Mouse (Mus musculus) midbrain, embryonic 16.5 days (tissue): ENCODE measurements around the gene Pms2. TPM values are rescaled to one million over a fixed set of nuclear protein-coding genes. Genes with fewer than 3 reads are reported as not detected.
A peak's percentile ranks its signal among the peaks of the same experiment; 100 is the strongest.

Experiments used
- ATAC-seq: fragments of 200-750 bp; cut with Nextera tagmentation; 2 replicates; pipeline ENCODE4 v1.8.0; 2017; ENCODE audit warnings: moderate TSS enrichment
- H3K27ac ChIP-seq: fragments of 300-500 bp; sonication (generic); 2 replicates; pipeline ENCODE4 v1.5.1; 2014; ENCODE audit warnings: mild to moderate bottlenecking, low read length, mixed read lengths
- H3K27me3 ChIP-seq: fragments of 300-500 bp; sonication (generic); 2 replicates; pipeline ENCODE4 v1.6.1; 2014; ENCODE audit warnings: low read depth, low read length, mixed read lengths; ENCODE audit not compliant: control insufficient read depth, insufficient read depth
- H3K36me3 ChIP-seq: fragments of 300-500 bp; sonication (generic); 2 replicates; pipeline ENCODE4 v1.6.1; 2014; ENCODE audit warnings: mild to moderate bottlenecking, low read length, moderate library complexity, mixed read lengths; ENCODE audit not compliant: control insufficient read depth, insufficient read depth
- H3K4me1 ChIP-seq: fragments of 300-500 bp; sonication (generic); 2 replicates; pipeline ENCODE4 v1.6.1; 2014; ENCODE audit warnings: mild to moderate bottlenecking, low read length, mixed read lengths; ENCODE audit not compliant: control insufficient read depth, insufficient read depth
- H3K4me2 ChIP-seq: fragments of 300-500 bp; sonication (generic); 2 replicates; pipeline ENCODE4 v1.6.1; 2014; ENCODE audit warnings: mild to moderate bottlenecking, low read length, mixed read lengths
- H3K4me3 ChIP-seq: fragments of 300-500 bp; sonication (generic); 2 replicates; pipeline ENCODE4 v1.5.1; 2014; ENCODE audit warnings: low read depth, mild to moderate bottlenecking, low read length, moderate library complexity, mixed read lengths
- H3K9ac ChIP-seq: fragments of 300-500 bp; sonication (generic); 2 replicates; pipeline ENCODE4 v1.6.1; 2014; ENCODE audit warnings: low read depth, low read length, mixed read lengths
- H3K9me3 ChIP-seq: fragments of 300-500 bp; sonication (generic); replicated peaks from 2 replicates; pipeline ENCODE4 v1.6.1; 2014; ENCODE audit warnings: mild to moderate bottlenecking, low read length, mixed read lengths; ENCODE audit not compliant: control insufficient read depth, poor library complexity, severe bottlenecking
- WGBS: fragments of 180-500 bp; shearing (Covaris S2); extraction: QIAGEN DNeasy Blood & Tissue Kit; methylation state at CpG from one replicate; pipeline ENCODE4 v1.1.7; 2014; 5-methylcytosine and 5-hydroxymethylcytosine counted together
- polyA plus RNA-seq: library from polyadenylated mRNA; unstranded; fragments of >200 nt; fragmentation: Nextera tagmentation; extraction: Ambion mirVana; gene quantifications from 2 replicates; pipeline ENCODE4 v1.2.1, GENCODE M21; 2015

The Pms2 gene
- 28.6 and 29.1 TPM in 2 replicates for polyA plus RNA-seq

DNA sequence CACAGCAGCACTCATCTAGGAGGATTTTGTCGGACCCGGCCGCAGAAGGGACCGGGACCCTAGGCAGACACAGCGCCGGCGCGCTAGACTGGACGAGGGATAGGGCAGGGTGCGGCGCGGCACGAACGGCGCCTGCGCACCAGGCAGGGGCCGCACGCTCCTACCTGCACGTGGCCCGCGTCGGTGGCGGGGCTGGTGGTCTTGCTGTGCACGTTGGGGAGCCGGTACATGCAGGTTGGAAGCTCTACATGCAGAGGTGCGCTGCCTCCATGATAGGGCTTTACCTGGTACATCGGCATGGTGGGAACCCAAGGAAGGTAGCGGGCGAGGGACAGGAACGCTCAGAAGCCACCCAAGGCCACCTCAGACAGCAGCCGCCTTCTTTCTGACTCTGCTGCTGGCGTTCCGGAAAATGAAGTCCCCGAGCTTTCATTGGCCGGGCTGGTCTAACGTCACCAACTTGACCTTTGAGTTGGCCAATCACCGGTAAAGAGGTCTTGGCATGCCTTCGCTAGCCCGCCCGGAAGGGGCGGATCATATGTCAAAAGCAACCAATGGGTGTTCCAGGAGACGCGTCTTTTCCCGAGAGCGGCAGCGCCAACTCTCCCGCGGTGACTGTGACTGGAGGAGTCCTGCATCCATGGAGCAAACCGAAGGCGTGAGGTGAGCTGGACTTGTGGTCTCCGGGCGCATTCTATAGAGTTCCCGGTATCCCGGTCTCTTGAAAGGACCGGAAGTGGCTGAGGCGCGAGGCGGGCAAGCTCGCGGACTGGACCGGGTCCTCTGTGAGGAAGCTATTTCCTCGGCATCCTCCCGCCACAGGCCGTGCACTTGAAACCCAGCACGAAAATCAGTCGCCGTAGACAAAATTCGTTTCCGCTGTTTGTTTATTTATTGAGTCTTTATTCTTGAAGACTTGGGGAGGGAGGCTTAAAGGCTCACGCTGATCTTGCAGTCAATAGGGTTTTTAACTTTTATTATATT is at the start of gene Pms2, which contains the start of gene Aimp2:
TSS of gene Pms2 (plus strand) at position 548 of the 984 bp plus-strand sequence.
TSS of gene Aimp2 (minus strand) at position 431 of the 984 bp plus-strand sequence.
- ATAC-seq: peak; percentile 100
- H3K9ac ChIP-seq: peak within 1 kb of the TSS; percentile 71
- under 1% methylated on average over 70 of the region's 70 CpGs for WGBS
- peak within 1 kb of the TSS; percentile 66 for H3K4me3 ChIP-seq
- H3K4me1 ChIP-seq: peaks cover 19% of the 10 kb centered on the region
- H3K27ac ChIP-seq: peak within 1 kb of the TSS; percentile 88
- peak within 1 kb of the TSS; percentile 90 for H3K4me2 ChIP-seq
- peaks cover 9% of the 10 kb centered on the region for H3K36me3 ChIP-seq
- H3K27me3 ChIP-seq: no peaks in the 10 kb centered on the region
- no peaks in the 10 kb centered on the region for H3K9me3 ChIP-seq

DNA sequence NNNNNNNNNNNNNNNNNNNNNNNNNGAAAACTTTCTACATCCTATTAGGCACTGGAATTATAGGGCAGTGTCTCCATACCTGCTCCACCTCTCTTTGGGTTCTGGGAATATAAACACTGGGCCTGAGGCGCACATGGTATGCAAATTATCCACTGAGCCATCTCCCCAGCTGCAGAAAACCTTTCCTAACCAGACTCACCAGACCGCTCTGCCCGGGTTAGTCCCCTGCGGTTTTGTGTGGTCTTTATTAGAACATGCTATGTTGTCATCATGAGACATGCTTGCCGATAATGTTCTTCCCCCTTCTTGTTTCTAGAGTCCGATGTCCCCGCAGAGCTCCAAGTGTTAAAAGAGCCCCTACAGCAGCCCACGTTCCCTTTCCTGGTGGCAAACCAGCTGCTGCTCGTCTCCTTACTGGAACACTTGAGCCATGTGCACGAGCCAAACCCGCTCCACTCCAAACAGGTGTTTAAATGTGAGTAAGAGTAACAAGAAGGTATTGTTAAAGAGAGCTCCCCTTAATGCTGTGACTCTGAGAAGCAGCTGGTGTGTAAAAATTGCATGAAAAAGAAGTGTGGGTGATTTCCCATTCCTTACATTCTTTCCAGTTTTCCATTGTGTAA is 38.1 kb upstream of the Pms2 start:
- H3K9ac ChIP-seq: no peak overlapping the region
- WGBS: 91% methylated on average over 11 of the region's 11 CpGs
- no peaks in the 10 kb centered on the region for H3K4me1 ChIP-seq
- H3K36me3 ChIP-seq: peaks cover 19% of the 10 kb centered on the region
- no peak overlapping the region for H3K4me2 ChIP-seq
- H3K27ac ChIP-seq: no peak overlapping the region
- no peak overlapping the region for H3K4me3 ChIP-seq
- H3K9me3 ChIP-seq: no peaks in the 10 kb centered on the region
- no peak for ATAC-seq
- no peaks in the 10 kb centered on the region for H3K27me3 ChIP-seq

DNA sequence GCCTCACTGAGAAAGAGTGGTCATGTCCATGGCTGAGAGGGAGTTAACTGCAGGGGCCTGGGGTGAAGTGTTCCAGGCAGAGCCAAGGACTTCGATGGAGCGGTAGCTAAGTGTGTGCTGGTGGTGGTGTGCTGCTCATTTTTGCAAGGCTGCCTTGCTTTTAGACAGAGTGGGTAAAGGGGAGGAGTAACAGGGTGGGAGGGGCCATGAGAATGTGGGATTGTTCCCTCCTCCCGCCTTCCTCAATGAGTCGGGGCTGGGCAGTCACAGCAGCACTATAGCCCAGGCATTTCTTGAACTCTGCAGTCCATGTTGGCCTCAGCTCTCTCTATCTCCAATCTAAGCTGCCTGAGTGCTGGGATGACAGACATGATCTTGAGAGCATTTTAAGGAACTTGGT is 35.2 kb upstream of the Pms2 start:
- H3K4me2 ChIP-seq: no peak overlapping the region
- H3K36me3 ChIP-seq: peaks cover 37% of the 10 kb centered on the region
- H3K4me1 ChIP-seq: no peaks in the 10 kb centered on the region
- ATAC-seq: no peak
- H3K9me3 ChIP-seq: no peaks in the 10 kb centered on the region
- H3K27ac ChIP-seq: no peak overlapping the region
- no peak overlapping the region for H3K4me3 ChIP-seq
- 71% methylated on average over 4 of the region's 4 CpGs for WGBS
- H3K9ac ChIP-seq: no peak overlapping the region
- H3K27me3 ChIP-seq: no peaks in the 10 kb centered on the region

GRCm38 (mm10) chr5:143885274-143885673 is 24.5 kb upstream of the Pms2 start:
- WGBS: over 99% methylated on average over 3 of the region's 3 CpGs
- Histone ChIP-seq H3K27me3 (no peaks in the 10 kb centered on the region), H3K9me3 (no peaks in the 10 kb centered on the region), H3K4me3 (no peak overlapping the region), H3K4me2 (no peak overlapping the region), H3K4me1 (no peaks in the 10 kb centered on the region), H3K27ac (no peak overlapping the region), H3K9ac (no peak overlapping the region), H3K36me3 (peaks cover 53% of the 10 kb centered on the region)
- ATAC-seq: no peak

DNA sequence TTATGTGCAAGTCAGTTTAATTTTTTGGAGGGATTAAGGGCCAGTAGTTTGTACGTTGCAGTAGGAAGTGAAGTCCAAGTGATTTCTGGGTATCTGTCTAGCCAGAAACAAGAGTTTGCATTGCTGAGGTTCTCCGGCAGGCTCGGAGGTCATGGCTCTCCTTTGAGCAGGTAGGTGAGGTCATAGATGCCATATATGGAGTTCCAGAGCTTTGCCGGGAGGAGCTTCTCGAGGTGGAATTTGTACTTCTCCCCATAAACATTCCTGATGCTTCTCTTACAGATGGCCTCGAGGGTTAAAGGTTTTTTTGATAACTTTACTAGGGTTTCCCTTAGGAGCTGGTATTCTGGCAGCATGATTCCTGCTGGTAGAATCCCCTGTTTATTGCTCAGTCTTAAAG is 19.0 kb upstream of the Pms2 start:
- H3K4me2 ChIP-seq: no peak overlapping the region
- no peak overlapping the region for H3K9ac ChIP-seq
- no peaks in the 10 kb centered on the region for H3K9me3 ChIP-seq
- H3K27me3 ChIP-seq: no peaks in the 10 kb centered on the region
- 93% methylated on average over 6 of the region's 6 CpGs for WGBS
- H3K36me3 ChIP-seq: peaks cover 29% of the 10 kb centered on the region
- no peak for ATAC-seq
- H3K4me1 ChIP-seq: no peaks in the 10 kb centered on the region
- no peak overlapping the region for H3K27ac ChIP-seq
- H3K4me3 ChIP-seq: no peak overlapping the region

GRCm38 (mm10) chr5:143892255-143892886 is 17.4 kb upstream of the Pms2 start:
- 81% methylated on average over 9 of the region's 9 CpGs for WGBS
- Histone ChIP-seq H3K36me3 (peaks cover 22% of the 10 kb centered on the region), H3K4me2 (no peak overlapping the region), H3K9me3 (no peaks in the 10 kb centered on the region), H3K27me3 (no peaks in the 10 kb centered on the region), H3K9ac (no peak overlapping the region), H3K4me1 (no peaks in the 10 kb centered on the region), H3K27ac (no peak overlapping the region), H3K4me3 (no peak overlapping the region)
- no peak for ATAC-seq

GRCm38 (mm10) chr5:143893396-143893795 is 16.4 kb upstream of the Pms2 start:
- H3K4me3 ChIP-seq: no peak overlapping the region
- no peaks in the 10 kb centered on the region for H3K9me3 ChIP-seq
- no peak overlapping the region for H3K9ac ChIP-seq
- no peak for ATAC-seq
- 89% methylated on average over 5 of the region's 5 CpGs for WGBS
- H3K4me1 ChIP-seq: no peaks in the 10 kb centered on the region
- H3K36me3 ChIP-seq: peaks cover 22% of the 10 kb centered on the region
- no peak overlapping the region for H3K27ac ChIP-seq
- H3K4me2 ChIP-seq: no peak overlapping the region
- H3K27me3 ChIP-seq: no peaks in the 10 kb centered on the region

GRCm38 (mm10) chr5:143897635-143898330 is 12.0 kb upstream of the Pms2 start, which contains the start of gene Ankrd61:
Ankrd61 (minus strand) TSS chr5:143897685.
- H3K36me3 ChIP-seq: peaks cover 32% of the 10 kb centered on the region

More at GRCm38 (mm10) chr5:143897635-143898330, 12.0 kb upstream of the Pms2 start, which contains the start of gene Ankrd61:
- Histone ChIP-seq H3K4me1 (no peaks in the 10 kb centered on the region), H3K4me3 (no peak within 1 kb of the TSS), H3K4me2 (no peak within 1 kb of the TSS), H3K9me3 (no peaks in the 10 kb centered on the region), H3K27ac (no peak within 1 kb of the TSS), H3K9ac (no peak within 1 kb of the TSS), H3K27me3 (no peaks in the 10 kb centered on the region)
- WGBS: 88% methylated on average over 14 of the region's 14 CpGs
- ATAC-seq: no peak
